Mouse (Mus musculus) cerebellum, adult 18-20 months (tissue): ENCODE data around the gene Gm13420.

Experiments
- DNase-seq, 2 experiments: peaks; one replicate each; pipeline ENCODE4 v3.0.0; 2021

Gene Gm13420

GRCm38 (mm10) chr2:29737209-29737925 lies 14.1 kb downstream of the Gm13420 start:
- no peak for DNase-seq

- DNase-seq: no peak
Observed at GRCm38 (mm10) chr2:29735708-29736107, 15.8 kb downstream of the Gm13420 start.

- no peak for DNase-seq
Observed at GRCm38 (mm10) chr2:29733348-29733747, 18.1 kb downstream of the Gm13420 start.

GRCm38 (mm10) chr2:29732559-29732958 lies 18.9 kb downstream of the Gm13420 start:
- DNase-seq: no peak

- DNase-seq: peak; percentile 66 to 70
Observed at GRCm38 (mm10) chr2:29731545-29731944, 19.9 kb downstream of the Gm13420 start.

- DNase-seq: no peak
Observed at GRCm38 (mm10) chr2:29729500-29729899, 22.0 kb downstream of the Gm13420 start.

- DNase-seq: no peak
Observed at GRCm38 (mm10) chr2:29724664-29725365, 26.7 kb downstream of the Gm13420 start.

- no peak for DNase-seq
Observed at GRCm38 (mm10) chr2:29723132-29723531, 28.4 kb downstream of the Gm13420 start.

GRCm38 (mm10) chr2:29718581-29718980 lies 32.9 kb downstream of the Gm13420 start:
- DNase-seq: peak in 1 of 2 experiments; percentile 9

- peak in 1 of 2 experiments; percentile 4 for DNase-seq
Observed at GRCm38 (mm10) chr2:29716691-29717090, 34.8 kb downstream of the Gm13420 start.

GRCm38 (mm10) chr2:29716143-29716542 lies 35.3 kb downstream of the Gm13420 start:
- DNase-seq: no peak

GRCm38 (mm10) chr2:29714127-29714526 lies 37.4 kb downstream of the Gm13420 start:
- no peak for DNase-seq

GRCm38 (mm10) chr2:29713501-29713900 lies 38.0 kb downstream of the Gm13420 start:
- no peak for DNase-seq

- no peak for DNase-seq
Observed at GRCm38 (mm10) chr2:29711877-29712276, 39.6 kb downstream of the Gm13420 start.

- DNase-seq: no peak
Observed at GRCm38 (mm10) chr2:29711038-29711437, 40.4 kb downstream of the Gm13420 start.

- peak in 1 of 2 experiments; percentile 3 for DNase-seq
Observed at GRCm38 (mm10) chr2:29708209-29708608, 43.3 kb downstream of the Gm13420 start.

- peak in 1 of 2 experiments; percentile 49 for DNase-seq
Observed at GRCm38 (mm10) chr2:29707731-29708130, 43.8 kb downstream of the Gm13420 start.

GRCm38 (mm10) chr2:29706726-29707620 lies 44.5 kb downstream of the Gm13420 start:
- DNase-seq: peak; percentile 70 to 71

- DNase-seq: peak; percentile 85 to 96
Observed at GRCm38 (mm10) chr2:29705493-29705892, 46.0 kb downstream of the Gm13420 start.

- no peak for DNase-seq
Observed at GRCm38 (mm10) chr2:29703104-29704081, 48.1 kb downstream of the Gm13420 start.

- DNase-seq: no peak
Observed at GRCm38 (mm10) chr2:29702189-29702588, 49.3 kb downstream of the Gm13420 start.

GRCm38 (mm10) chr2:29701393-29701792 lies 50.1 kb downstream of the Gm13420 start:
- no peak for DNase-seq
